Comparison of ENCODE assay signal across 20 mouse cellular contexts in the genomic region with DNA sequence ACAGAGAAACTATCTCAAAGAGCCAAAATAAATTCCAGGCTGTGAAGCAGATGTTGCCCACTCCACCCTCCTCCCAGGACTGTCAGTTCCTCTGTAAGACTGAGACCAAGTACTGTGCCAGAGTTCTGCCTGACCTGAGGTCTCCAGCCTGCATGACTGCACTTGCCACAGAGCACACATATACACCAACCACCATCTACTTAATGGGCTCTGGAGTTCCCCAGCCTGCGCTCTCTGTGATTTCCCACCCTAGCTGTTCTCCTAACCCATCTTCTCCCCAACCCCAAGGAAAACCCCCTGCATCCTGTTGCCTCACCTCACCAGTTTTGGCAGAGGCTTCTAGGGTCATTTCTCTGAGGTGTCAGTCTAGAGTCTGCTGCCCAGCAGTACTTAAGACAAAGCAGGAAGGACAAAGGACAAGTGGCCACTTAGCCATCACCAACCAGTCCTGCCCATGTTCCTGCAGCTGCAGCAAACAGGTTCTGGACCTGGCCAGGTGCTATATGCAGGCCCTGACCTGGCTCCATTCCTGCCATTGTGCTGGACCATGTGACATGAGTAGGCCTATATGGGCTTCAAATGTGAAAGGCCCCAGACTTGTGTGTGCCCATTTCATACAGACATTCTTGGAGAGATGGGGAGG. TPM values are rescaled to one million over a fixed set of nuclear protein-coding genes. Genes with fewer than 3 reads are reported as not detected.
A peak's percentile ranks its signal among the peaks of the same experiment; 100 is the strongest.
DNase-seq lines count a peak whose midpoint lies in the region; TF ChIP-seq lines count a peak whose summit lies in the region.
"Had no signal": no experiment of that assay in that cellular context is flagged by ENCODE, and none has a peak within 500 bp of the region (broad histone marks: within the 10 kb centered on the region; RNA-seq: fewer than 3 reads in every experiment).

No protein-coding gene starts in this region.

- H3K36me3 ChIP-seq in macrophage (ENCODE audit: inconsistent target): peaks cover 8% of the 10 kb centered on the region; the same call in 1 of the 2 replicates

- intact Hi-C loops in left cerebral cortex, postnatal 14 days (cut with DNase I): no loop called here

- peaks cover 16% of the 10 kb centered on the region for H3K79me2 ChIP-seq in macrophage (ENCODE audit: inconsistent target)

- peak overlapping the region; percentile 1; the same call in 1 of the 2 replicates for H3K27ac ChIP-seq in layer of hippocampus, adult 2 months
- peak overlapping the region; percentile 41; the same call in 1 of the 2 replicates for H3K27ac ChIP-seq in macrophage
- H3K27ac ChIP-seq: forebrain, embryonic 10.5 days; hindbrain, embryonic 14.5 days; midbrain, embryonic 12.5 days; neural tube, embryonic 12.5 days; stomach, embryonic 15.5 days had no signal

- TF ChIP-seq CTCF in layer of hippocampus, adult 2 months (conservative IDR thresholded peaks at IDR 0.05): no peak

- no peak for DNase-seq in layer of hippocampus, adult 2 months (ENCODE audit: low spot score in 2 of 2)
- DNase-seq in layer of hippocampus, postnatal 36 days: no peak
- peak; percentile 73 to 74 for DNase-seq in spleen, postnatal 36 days (ENCODE audit: low spot score in 2 of 2)
- no peak for DNase-seq in spleen, adult 12 weeks (ENCODE audit: low spot score)
- no peak for DNase-seq in urinary bladder, postnatal 14 days (ENCODE audit: low spot score)
- no peak for DNase-seq in cerebellum, adult 9-10 months
- no peak for DNase-seq in left cerebral cortex, postnatal 14 days (ENCODE audit: low spot score in 2 of 2)
- DNase-seq: adrenal gland, postnatal 10 days; cerebellum, adult 11-12 months; cerebellum, postnatal 14 days; kidney, adult 18-20 months; right cerebral cortex, adult 18-20 months; thymus, postnatal 36 days had no signal

- 80% methylated on average over 1 of the region's 1 CpGs for WGBS in macrophage (ENCODE audit: missing documents)

- H3K4me3 ChIP-seq in layer of hippocampus, adult 2 months: no peak overlapping the region
- no peak overlapping the region for H3K4me3 ChIP-seq in macrophage (ENCODE audit: inconsistent target)
- H3K4me3 ChIP-seq: forebrain, embryonic 10.5 days; heart, embryonic 12.5 days; midbrain, embryonic 12.5 days; neural tube, embryonic 12.5 days; stomach, embryonic 15.5 days had no signal

RNA-seq across cellular contexts. Expression of a gene that starts 13.3 kb away (rescaled TPM):
- total RNA-seq in layer of hippocampus, adult 2 months (2021): 10 to 100 TPM; 76.7 to 84.3 TPM
- total RNA-seq in layer of hippocampus, postnatal 36 days (2021): 10 to 100 TPM; 78.8 to 80.6 TPM
- total RNA-seq in macrophage (2018; cell fraction: chromatin; rRNA removed): 10 to 100 TPM; 10.1 to 70.6 (median 25.0) TPM
- total RNA-seq in macrophage (2018; cell fraction: cytosol; rRNA removed): 10 to 100 TPM; 22.9 to 69.0 (median 54.8) TPM
- 10 to 100 TPM; 13.3 to 58.4 (median 33.6) TPM for total RNA-seq in macrophage (2018; cell fraction: nucleus; rRNA removed)
- 33.4 to 56.3 TPM (median 49.1 TPM) in 3 replicates for polyA plus RNA-seq in macrophage (2018)
- total RNA-seq in left cerebral cortex, postnatal 14 days (2021): 10 to 100 TPM; 80.8 to 81.1 TPM

RNA-seq across cellular contexts. Expression of a gene that starts 13.4 kb away (rescaled TPM):
- 10 to 100 TPM; 69.0 to 81.3 TPM for total RNA-seq in layer of hippocampus, adult 2 months (2021)
- total RNA-seq in layer of hippocampus, postnatal 36 days (2021): 10 to 100 TPM; 63.7 to 64.6 TPM
- total RNA-seq in macrophage (2018; cell fraction: chromatin; rRNA removed): 100 to 1,000 TPM in 12 of 26 experiments, 10 to 100 TPM in 14; 32.8 to 197 (median 94.9) TPM
- 10 to 100 TPM; 17.1 to 50.9 (median 28.5) TPM for total RNA-seq in macrophage (2018; cell fraction: cytosol; rRNA removed)
- 100 to 1,000 TPM in 1 of 26 experiments, 10 to 100 TPM in 25; 29.7 to 111 (median 46.6) TPM for total RNA-seq in macrophage (2018; cell fraction: nucleus; rRNA removed)
- polyA plus RNA-seq in macrophage (2018): 25.6 to 51.8 TPM (median 28.3 TPM) in 3 replicates
- total RNA-seq in left cerebral cortex, postnatal 14 days (2021): 10 to 100 TPM; 48.3 to 58.7 TPM

RNA-seq across cellular contexts. Expression of a gene that starts 19.0 kb away (rescaled TPM):
- total RNA-seq in layer of hippocampus, adult 2 months (2021): 10 to 100 TPM; 27.0 to 30.0 TPM
- 10 to 100 TPM; 26.3 to 28.9 TPM for total RNA-seq in layer of hippocampus, postnatal 36 days (2021)
- total RNA-seq in macrophage (2018; cell fraction: chromatin; rRNA removed): 10 to 100 TPM in 16 of 26 experiments, 1 to 10 TPM in 10; 4.9 to 59.2 (median 10.8) TPM
- 10 to 100 TPM; 34.7 to 78.3 (median 52.0) TPM for total RNA-seq in macrophage (2018; cell fraction: cytosol; rRNA removed)
- 10 to 100 TPM; 17.6 to 77.3 (median 31.7) TPM for total RNA-seq in macrophage (2018; cell fraction: nucleus; rRNA removed)
- polyA plus RNA-seq in macrophage (2018): 29.8 to 55.7 TPM (median 36.4 TPM) in 3 replicates
- total RNA-seq in left cerebral cortex, postnatal 14 days (2021): 10 to 100 TPM; 24.4 to 25.1 TPM

RNA-seq across cellular contexts. Expression of a gene that starts 19.3 kb away (rescaled TPM):
- total RNA-seq in layer of hippocampus, adult 2 months (2021): 1 to 10 TPM; 2.6 to 3.3 TPM
- total RNA-seq in layer of hippocampus, postnatal 36 days (2021): 1 to 10 TPM; 1.1 to 2.5 TPM
- 100 to 1,000 TPM in 1 of 26 experiments, 10 to 100 TPM in 22, 1 to 10 TPM in 3; 6.1 to 148 (median 24.7) TPM for total RNA-seq in macrophage (2018; cell fraction: chromatin; rRNA removed)
- total RNA-seq in macrophage (2018; cell fraction: cytosol; rRNA removed): 10 to 100 TPM in 3 of 26 experiments, 1 to 10 TPM in 23; 1.1 to 21.6 (median 4.6) TPM
- 100 to 1,000 TPM in 2 of 26 experiments, 10 to 100 TPM in 23, 1 to 10 TPM in 1; 9.4 to 314 (median 22.8) TPM for total RNA-seq in macrophage (2018; cell fraction: nucleus; rRNA removed)
- polyA plus RNA-seq in macrophage (2018): 2.3 to 2.8 TPM (median 2.7 TPM) in 3 replicates
- 1 to 10 TPM; 2.3 to 3.1 TPM for total RNA-seq in left cerebral cortex, postnatal 14 days (2021)

RNA-seq across cellular contexts. Expression of a gene that starts 19.6 kb away (rescaled TPM):
- total RNA-seq in layer of hippocampus, adult 2 months (2021): 10 to 100 TPM; 29.7 to 33.2 TPM
- total RNA-seq in layer of hippocampus, postnatal 36 days (2021): 10 to 100 TPM; 29.7 to 30.6 TPM
- 10 to 100 TPM in 24 of 26 experiments, 1 to 10 TPM in 2; 7.9 to 35.5 (median 17.8) TPM for total RNA-seq in macrophage (2018; cell fraction: chromatin; rRNA removed)
- total RNA-seq in macrophage (2018; cell fraction: cytosol; rRNA removed): 10 to 100 TPM; 41.8 to 65.9 (median 52.2) TPM
- total RNA-seq in macrophage (2018; cell fraction: nucleus; rRNA removed): 10 to 100 TPM; 17.7 to 43.3 (median 33.1) TPM
- 60.3 to 113 TPM (median 73.8 TPM) in 3 replicates for polyA plus RNA-seq in macrophage (2018)
- 10 to 100 TPM; 33.0 to 37.1 TPM for total RNA-seq in left cerebral cortex, postnatal 14 days (2021)

Comparison
In these comparisons a context has a peak if more than half of its experiments do, and no peak if none do; other contexts are left out.
1. DNase-seq: peak in spleen, postnatal 36 days (2 of 2); none in layer of hippocampus, adult 2 months (0 of 2), layer of hippocampus, postnatal 36 days (0 of 2), spleen, adult 12 weeks (single experiment), urinary bladder, postnatal 14 days (single experiment), cerebellum, adult 9-10 months (single experiment) and left cerebral cortex, postnatal 14 days (0 of 2).